Mouse (Mus musculus): ENCODE measurements around the gene Bahcc1.

Gene Bahcc1

DNA sequence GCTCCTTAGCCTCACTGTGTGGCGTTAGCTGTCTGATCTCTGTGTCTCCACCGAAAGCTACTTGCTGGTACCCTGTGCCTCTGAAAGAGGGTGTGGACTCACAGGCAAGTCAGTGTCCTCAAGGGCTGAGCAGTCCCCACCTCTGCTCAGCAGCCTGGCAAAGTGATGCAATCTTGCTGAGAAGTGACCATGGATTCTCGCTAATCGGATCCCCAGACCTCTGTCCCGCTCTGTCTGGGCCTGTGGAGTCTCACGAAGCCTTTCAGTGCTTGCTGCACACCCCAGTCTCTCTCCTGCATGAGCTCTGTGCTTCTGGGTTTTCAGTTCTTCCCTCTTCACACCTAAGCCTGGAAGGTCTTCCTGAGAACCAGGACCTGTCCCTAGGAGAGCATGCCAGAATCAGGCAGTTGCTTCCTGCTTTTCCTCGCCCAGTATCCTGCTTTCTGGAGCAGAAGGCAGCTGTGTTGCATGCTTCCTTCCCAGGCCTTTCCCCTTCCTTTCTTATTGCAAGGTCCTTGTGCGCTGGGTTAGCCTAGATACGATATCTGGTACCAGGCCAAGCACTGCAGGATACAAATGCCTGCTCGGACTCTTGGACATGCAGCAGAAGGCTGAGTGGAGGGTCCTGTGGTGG is 15.5 kb downstream of the Bahcc1 start:
- DNase-seq: peak; percentile 47 to 51

DNA sequence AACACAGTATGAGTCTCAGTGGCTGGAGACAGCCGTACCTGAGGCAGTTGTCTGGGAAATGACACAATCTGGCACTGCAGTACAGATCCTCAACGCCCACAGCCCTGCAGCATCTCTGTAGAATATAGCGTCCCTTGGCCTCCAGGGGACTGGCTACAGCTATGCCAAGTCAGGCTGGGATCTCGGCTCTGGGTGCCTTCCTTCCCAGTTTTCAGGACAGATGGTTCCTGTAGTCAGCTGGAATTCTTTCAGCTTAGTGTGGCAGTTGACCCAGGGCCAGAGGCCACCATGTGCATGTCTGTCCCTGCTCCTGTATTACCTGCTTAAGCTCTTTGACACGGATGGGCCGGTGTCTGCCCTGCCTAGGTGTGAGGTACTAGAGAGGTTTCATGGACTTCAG is 16.2 kb downstream of the Bahcc1 start:
- peak; percentile 40 to 60 for DNase-seq

DNA sequence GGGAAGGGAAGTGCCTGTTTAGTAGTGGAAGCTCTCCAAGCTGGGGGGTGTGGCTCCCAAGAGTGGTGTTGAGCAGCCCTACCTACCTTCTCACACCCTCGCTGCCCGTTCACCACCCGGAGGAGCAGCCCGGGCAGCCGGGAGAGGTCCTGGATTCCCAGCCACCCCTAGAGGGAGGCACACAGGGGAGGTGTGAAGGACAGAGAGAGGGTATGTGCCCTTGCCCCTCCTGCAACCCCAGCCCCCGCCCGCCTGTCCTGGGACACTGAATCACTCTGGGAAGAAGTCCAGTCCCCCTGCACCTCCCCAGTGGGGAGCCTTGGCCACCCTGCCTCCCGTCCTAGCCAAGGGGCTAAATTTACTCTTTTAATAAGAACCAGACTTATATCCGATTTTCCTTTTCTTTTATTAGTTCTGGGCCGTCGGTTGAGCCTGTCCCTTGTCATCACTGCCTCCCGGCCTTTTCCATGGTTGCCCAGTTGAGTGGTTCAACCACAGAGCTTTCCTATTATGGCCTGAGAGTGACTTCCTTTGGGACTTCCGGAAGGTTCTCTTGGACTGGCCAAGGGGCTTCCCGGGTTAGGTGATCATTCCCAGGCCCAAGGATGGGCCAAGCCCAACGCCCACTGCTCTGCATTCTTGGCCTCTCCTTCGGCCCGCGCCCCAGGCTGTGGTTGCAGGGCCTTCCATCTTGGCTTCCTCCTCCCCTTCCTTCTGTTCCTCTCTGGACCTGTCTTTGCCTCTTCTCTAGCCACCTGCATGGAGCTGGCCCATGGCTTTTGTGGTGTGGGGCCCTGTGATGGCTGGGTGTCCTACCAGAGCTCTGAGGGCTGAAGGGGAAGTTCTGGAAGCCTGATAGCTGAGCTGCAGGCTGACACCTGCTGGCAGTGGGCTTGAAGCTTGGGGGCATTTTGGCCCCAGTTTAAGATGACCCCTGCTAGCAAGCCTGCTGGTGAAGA is 18.5 kb downstream of the Bahcc1 start:
- no peak for DNase-seq

DNA sequence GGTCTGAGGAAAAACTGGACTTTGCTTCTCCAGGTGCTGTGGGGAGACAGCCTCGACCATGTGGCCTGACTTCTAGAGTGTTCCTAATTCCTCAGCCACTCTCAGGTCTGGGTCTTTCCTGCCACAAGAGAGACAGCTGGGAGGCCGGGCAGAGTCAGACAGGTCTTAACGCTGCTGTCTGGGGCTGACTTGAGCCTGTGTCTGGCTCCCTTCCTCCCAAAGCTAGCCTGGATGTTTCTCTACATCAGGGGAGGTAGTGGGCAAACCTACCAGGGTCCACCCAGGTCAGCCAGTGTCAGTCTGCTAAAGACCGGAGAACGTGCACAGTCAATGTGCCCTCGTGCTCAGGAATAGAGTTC is 19.2 kb downstream of the Bahcc1 start:
- no peak for DNase-seq

DNA sequence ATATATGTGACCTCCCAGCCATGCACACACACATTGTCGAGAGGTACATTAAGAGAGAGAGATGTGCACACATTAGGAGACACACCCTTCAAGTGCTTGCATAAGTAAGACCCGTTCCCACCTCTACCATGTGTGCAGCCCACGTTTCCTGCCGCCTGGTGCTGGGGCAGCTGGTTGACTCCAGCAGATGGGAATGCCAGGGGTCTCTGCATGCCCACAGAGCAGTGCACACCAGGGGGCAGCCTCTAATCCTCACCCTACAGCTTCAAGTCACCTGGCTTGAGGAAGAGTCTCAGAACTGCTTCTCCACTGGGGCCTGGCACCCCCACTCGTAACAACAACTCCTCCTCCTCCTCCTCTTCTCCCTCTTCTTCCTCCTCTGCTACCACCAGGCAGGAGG is 19.7 kb downstream of the Bahcc1 start:
- DNase-seq: peak in 1 of 2 experiments; percentile 25

DNA sequence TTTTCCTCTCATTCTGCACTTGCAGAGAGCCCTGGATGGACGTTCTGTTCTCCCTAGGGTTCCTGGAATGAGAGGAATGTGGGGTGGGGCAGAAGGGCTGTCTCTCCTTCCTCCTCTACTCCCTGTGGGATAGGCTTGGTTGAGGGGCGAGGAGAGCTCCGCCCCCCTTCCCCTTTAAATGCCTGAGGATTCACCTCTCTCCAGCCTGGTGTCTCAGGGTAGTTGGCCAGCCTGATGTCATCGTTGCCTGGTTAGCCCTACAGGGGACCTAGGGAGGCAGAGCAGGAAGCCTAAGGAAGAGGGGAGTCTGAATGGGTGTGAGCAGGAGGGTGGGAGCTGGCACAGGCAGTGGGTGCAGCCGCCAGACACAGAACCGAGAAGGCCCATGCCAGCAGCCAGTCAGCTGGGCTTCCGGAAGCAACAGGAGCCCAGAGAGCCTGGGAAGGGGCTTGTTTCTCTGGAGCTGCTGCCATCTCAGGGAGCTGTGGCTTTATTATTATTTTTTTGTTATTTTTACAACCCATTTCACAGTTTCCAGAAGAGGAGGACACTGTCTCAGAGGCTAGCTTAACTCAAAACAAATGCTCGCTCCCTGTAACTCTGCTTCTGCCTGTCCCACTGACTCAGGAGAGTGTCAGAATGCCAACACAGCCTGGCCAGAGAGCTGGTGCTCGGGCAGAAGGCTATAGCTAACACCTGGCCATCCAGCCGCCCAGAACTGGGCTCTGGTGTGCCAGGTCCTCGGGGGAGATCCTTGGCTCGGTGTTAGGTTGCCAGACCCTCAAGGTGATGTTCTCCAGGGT is 20.3 kb downstream of the Bahcc1 start:
- peak; percentile 59 to 78 for DNase-seq

DNA sequence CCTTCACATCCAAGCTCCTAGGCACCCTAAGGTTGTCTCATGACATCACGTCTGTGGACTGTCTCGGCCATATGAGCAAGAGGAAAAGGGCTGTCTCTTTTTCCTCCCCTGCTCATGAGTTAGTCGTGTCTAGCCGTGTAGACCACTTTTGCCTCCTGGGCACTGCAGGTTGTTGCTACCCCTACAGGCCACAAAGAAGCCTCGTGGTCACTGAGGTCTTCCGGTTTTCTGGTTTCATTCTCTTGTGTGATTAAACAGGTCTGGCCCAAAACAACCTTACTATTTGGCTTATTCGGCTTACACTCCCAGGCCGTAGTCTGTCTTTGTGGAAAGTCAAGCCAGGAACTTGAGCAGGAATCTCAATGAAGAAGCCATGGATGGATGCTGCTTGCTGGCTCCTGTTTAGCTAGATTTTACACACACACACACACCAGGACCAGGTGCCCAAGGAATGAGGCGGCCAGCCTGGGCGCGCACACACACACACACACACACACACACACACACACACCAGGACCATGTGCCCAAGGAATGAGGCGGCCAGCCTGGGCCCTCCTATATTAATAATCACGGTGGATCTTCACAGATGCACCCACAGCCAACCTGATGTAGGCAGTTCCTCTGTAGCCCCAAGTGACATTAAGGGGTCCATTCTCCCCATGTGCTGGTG is 21.0 kb downstream of the Bahcc1 start:
- DNase-seq: peak; percentile 61 to 65

DNA sequence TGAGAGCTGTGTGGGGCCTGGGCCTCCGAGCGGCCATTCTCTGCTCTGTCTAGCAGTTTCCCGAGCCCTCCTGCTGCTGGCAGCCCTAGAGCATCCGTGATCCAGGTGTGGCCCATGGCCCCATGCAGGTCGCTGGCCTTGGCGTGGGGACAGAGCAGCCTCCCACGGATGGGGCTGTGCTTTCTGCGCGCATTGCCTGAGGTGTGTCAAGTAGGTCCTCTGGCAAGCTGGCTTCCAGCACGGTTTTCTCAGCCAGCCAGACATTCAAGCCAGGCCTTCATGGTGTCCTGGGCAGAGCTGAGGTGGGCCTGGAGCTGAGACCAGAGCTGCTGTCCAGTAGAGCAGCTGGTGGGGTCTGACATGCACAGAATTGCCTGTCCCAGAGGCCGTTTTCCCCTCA is 21.7 kb downstream of the Bahcc1 start:
- DNase-seq: peak in 1 of 2 experiments; percentile 75

DNA sequence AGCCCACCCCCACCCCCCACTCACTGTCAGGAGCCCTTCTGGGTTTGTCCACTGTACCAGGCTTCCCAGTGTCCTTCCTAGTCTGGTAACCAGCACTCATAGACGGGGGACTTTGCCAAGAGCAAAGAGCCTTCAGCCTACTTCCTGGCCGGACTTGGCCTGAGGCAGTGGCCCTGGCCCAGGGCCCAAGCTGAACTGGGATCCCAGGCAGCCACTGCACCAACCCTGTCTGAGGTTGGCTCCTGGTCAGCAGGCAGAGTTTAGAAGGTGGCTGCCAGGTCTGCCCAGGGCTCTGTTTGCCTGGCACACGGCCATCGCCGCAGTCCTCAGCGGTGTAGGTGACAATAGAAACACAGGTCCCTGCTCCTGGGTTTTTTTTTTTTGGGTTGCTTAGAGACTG is 22.3 kb downstream of the Bahcc1 start:
- peak; percentile 91 to 96 for DNase-seq

DNA sequence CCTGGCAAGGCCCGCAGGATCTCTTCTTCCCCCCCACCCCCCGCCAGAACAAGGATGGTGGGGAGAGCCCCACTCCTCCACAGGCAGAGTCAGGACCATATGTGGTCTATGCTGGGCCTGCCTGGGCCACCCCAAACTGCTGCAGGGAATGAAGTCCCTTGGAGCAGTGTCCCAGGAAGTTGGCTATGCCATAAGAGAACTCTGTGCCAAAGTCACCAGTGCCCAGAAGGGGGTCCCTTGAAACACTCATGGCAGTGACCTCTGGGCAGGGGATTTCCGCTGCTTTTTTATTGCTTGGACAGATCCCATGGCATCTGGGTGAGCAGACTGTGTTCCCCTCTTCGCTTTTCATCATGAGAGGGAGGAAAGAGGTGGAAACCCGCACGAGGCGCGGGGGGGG is 22.8 kb downstream of the Bahcc1 start:
- peak in 1 of 2 experiments; percentile 58 for DNase-seq

DNA sequence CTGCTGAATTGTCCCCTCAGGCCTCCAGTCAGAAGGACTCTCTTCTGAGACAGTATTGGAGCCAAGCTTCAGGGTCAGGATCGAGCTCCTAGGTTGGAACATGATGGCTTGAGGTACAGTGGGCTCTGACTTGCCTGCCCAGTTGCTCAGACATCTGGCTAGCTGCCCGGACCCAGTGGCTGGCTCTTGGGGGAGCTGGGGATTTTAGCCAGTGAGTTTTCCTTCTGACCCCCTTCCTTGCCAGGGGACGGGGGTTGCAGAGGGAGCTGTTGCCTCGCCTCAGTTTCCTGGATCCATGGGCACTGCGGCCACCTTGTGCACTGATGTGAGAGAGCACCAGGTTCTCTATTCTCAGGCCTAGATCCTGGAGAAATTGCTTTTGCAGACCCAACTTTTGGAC is 23.4 kb downstream of the Bahcc1 start:
- DNase-seq: peak in 1 of 2 experiments; percentile 65

DNA sequence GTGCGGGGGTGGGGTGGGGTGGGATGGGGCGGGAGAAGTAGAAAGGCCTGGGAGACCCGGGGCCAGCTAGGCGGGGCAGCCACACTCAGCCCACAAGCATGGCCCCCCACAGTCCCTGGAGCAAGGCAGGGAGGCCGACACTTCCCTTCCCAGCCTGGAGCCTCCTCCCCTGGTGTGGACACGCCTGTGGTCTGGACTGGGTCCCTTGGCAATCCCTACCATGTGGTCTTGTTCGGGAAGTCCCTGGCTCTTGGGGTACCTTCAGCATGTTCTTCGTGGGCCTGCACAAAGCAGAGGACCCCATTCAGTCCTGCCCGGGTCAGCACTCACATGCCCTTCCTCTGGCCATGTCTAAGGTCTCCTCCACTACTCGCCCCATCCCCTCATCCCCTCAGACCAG is 23.8 kb downstream of the Bahcc1 start:
- no peak for DNase-seq

DNA sequence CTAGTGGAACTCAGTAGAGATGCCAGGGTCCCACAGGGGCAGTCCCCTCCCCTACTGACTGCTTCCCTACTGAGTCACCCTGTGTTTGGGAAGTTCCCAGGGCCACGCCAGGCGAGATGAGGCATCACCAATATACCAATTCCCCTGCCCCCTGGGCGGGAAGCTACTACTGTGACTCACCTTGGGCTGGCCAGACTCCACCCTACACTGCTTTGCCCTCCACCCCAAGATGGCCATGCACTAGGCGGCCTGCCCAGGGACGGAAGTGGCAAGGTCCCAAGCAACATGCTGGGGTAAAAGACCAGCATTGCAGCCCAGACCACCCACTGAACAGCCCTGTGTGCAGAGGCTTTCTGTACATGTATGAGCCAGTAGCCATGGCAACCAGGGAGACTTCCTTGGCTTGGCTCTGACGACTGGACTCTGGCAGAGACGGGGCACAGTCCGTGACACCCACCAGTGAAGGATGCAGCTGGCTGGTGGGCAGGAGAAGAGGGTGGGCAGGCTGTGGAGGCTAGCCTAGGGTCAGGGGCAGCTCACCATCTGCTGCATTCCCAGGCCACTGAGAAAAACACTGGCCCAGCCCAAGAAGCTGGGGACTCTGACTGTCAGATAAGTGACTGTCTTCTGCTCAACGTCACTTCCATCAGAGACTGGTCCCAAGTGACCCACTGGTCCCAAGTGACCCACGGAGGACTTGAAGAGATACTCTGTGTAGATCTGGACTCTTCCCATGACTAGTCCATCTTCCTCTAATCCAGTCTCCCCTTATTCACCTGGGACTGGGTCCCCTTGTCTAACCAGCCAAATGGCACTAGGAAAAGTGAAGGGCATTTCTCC is 24.5 kb downstream of the Bahcc1 start:
- DNase-seq: peak in 1 of 2 experiments; percentile 72

DNA sequence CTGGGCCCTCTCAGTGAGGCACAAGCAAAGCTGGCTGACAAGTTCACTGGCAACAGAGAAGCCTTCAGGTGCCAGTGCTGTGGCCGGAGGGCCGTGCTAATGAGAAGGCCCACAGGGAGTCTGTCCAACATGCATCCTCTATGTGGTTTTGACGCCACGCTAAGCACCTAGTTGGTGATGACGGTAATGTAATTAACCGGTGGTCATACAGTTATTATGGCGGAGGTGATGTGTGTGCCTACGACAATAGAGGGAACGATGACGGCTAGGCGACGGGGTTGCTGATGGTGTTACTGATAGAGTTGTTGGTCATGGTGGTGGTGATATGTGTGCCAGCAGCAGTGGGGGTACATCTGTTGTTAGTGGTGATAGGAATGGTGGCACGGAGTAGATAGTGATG is 25.2 kb downstream of the Bahcc1 start:
- peak in 1 of 2 experiments; percentile 38 for DNase-seq

DNA sequence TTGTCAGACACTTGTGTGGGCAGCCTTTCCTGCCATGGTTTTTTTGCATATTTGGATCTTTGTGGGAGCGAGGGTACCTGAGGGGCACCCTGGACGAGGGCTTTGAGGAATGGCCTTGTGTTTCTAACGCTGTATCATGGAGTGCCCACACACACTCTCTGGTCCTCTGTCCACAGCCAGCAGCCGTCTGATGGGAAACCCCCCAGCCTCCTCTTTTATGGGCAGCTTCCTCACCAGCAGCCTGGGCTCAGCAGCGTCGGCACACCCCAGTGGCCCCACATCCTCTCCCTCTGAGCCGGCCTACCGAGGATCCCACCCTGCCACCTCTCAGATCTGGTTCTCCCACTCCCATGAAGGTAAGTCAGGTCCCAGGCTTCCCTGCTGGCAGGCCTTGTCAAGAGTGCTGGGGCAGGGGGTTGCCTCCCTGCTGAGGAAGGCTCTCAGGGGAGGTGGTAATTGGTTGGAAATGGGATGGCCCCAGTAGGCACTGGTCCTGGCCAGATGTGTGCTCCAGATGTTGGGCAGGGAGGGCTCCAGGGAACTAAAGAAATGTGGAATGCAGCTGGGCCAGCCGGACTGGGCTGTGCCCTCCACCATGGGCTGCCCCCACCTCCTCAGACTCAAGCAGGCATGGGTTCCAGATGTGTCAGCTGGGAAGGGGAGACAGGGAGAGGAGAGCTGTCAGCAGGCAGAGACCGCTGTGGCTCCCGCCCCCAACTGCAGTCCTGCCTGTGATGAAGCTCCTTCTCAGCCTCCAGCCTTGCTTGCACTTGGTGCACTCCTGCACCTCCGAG is 26.3 kb downstream of the Bahcc1 start:
- no peak for DNase-seq

DNA sequence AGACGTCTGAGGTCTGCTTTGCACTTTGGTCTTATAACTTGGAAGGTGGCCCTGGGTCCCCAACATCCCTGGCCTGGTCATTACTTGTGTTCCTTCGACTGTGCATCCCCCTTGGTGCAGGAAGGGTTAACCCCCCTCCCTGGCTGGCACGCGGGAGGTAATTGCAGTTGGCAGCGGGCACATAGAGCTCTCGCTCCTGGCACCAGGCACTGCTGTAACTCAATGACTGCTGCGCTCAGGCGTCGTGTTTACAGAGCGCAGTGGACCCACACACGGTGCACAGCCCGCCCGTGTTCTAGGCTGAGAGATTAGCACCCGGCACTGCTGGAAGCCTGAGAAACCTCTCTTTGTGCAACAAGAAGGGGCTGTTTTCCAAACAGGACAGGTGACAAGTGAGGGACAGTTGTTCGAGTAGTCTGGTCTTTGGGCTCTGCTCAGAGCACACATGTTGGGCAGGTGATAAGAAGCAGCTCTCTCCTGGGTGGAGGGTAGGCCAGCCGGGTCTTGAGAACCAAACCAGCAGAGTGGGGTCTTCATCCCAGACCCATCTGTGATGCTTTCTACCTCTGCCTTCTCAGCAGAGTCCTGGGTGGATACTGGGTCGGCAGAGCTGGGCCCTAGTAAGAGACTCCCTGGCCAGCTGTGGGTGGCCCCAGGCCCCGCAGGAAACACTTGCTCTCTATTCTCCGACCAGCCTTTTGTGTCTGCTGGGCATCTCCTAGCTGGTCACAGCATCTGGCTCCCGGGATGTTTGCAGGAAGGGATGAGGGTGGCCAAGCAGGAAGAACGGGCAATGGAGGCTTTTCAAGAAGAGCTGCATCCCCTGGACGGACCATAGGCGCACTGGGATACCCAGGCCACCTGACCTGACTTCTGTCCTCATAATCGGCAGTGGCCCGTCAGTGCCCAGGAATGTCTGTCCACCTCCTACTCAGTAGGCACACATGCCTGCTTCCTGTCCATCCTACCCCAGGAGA is 27.3 kb downstream of the Bahcc1 start:
- DNase-seq: peak; percentile 76 to 84

DNA sequence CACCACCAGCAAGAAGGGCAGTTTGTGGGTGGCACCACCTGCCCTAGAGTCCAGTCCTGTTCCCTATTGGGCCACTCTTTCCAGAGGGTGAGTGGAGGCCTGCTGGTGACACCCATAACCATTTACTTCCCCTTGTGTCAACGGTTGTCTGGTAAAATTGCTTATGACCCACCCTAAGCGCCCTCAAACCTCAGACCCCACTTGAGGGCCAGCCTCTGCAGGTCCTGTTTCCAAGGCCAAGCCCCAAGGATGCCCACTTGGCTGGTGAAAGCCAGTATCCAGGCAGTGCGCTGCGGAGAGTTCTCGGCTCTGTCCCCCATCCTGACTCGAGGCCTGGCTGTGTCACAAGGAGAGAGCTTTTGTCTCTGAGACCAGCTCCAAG is 28.0 kb downstream of the Bahcc1 start:
- no peak for DNase-seq

DNA sequence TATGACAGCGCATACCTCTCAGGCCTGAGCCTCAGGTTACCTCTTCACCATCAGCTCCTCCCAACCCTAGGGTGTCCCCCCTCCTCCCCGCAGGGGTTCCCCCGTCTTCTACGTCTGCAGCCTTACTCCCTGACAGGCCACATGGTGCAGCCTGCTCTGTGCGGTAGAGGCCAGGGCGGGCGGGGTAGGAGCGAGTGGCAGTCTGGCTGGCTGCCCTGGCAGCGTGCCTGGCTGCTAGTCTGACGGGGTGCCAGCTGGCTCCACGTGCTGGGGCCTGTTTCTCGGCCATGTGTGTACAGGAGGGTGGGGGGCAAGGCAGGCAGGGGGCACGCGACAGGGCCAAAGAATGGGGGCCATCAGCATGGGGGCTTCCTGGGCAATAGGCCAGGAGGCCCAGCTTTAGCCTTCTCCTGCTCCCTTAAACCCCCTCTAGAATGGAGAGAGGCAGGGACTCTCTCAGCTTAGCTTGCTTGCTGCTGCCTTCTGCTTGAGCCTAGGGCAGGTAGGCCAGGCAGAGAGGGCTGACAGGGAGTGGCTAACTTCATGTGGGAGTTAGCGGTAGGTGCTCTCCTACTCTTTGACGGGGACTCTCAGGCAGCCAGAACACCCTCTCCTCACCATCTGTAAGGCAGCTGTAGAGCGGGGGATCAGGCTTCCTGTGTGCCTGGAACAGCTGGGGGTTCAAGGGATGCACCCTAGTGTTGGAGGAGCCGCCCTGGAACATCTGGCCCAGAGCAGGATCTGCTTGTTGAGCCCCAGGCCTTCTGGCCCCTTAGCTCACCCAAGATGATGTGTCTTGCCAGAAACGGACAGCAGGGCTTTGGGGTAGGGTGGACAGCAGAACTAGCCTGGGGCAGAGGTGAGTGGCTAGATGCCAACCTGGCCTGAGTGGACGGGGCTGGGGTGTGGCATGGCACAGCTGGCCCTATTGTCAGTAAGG is 28.9 kb downstream of the Bahcc1 start:
- DNase-seq: peak; percentile 99 to 100

All from cerebellum, postnatal 10 days (tissue).